Mouse (Mus musculus) adipocyte (in vitro differentiated cells): ENCODE measurements around the gene H2-M9.

ENCODE experiments used
- DNase-seq: peaks from one replicate; pipeline ENCODE4 v3.0.0-alpha.2; 2016; ENCODE audit warnings: low spot score

The H2-M9 gene

DNA sequence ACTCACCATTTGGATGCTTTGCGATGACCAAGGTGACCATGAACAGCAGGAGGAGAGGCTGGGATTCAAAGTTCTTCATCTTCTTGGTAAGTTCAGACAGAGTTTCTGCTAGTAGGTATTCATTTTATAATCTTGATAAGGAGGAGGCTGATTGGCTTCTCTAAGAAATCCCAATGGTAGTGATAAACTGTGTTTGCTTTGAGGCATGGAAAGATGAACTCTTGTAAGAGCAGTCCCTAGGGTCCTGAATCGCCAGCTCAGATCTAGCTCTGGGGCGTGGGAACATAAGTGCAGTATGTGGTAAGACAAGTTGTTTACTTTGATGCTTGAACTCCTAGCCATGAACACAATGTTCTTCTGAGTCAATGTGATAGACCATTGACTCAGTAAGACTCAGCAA, at the start of gene H2-M9:
Gene H2-M9, minus strand, starts transcription at position 101 of the 400 bp plus-strand sequence.
- DNase-seq: no peak

DNA sequence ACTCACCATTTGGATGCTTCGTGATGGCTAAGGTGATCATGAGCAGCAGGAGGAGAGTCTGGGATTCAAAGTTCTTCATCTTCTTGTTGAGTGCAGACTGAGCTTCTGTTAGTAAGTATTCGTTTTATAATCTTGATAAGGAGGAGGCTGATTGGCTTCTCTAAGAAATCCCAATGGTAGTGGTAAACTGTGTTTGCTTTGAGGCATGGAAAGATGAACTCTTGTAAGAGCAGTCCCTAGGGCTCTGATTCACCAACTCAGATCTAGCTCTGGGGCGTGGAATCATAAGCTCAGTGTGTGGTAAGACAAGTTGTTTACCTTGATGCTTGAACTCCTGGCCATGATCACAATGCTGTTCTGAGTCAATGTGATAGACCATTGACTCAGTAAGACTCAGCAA, 29.7 kb upstream of the H2-M9 start, which contains the start of gene H2-M1:
Gene H2-M1, minus strand, starts transcription at position 101 of the 400 bp plus-strand sequence.
- DNase-seq: no peak
